Mouse (Mus musculus): ENCODE data around the gene Camk1. TPM values are rescaled to one million over a fixed set of nuclear protein-coding genes. Genes with fewer than 3 reads are reported as not detected.

Gene Camk1
- polyA plus RNA-seq, 1 experiment = 123 TPM

DNA sequence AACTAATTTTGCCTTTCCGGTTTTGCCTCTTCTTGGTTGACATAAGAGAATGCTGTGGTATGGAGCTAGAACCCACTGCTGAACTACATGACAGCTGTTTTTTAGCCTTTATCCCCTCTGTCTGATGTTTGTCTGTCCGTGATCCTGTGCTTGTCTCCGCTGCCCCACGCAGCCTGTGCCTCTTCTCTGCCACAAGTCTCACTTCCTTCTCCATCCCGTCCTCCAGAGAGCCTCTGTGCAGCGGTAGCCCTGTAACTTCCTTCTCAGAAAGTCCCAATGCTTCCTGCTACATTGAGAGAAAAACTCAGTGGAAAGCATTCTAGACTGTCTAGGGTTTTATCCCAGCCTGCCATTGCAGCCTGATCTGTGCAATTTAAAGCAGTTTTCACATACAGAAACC is 35.5 kb upstream of the Camk1 start:
- Histone ChIP-seq H3K4me1 (ENCODE audit: control insufficient read depth, insufficient read depth, low read length) (peaks cover 6% of the 10 kb centered on the region), H3K27ac (ENCODE audit: insufficient read depth, low read length) (no peak overlapping the region), H3K4me3 (ENCODE audit: insufficient read depth, low read length) (peak overlapping the region; percentile 84; the same call in 1 of the 2 replicates)
- TF ChIP-seq POLR2A (IDR thresholded peaks at IDR 0.05; ENCODE audit: extremely low read depth, insufficient read depth, low read length) = no peak
- no peak for TF ChIP-seq CTCF (IDR thresholded peaks at IDR 0.05; ENCODE audit: extremely low read depth, insufficient read depth, low read length)

DNA sequence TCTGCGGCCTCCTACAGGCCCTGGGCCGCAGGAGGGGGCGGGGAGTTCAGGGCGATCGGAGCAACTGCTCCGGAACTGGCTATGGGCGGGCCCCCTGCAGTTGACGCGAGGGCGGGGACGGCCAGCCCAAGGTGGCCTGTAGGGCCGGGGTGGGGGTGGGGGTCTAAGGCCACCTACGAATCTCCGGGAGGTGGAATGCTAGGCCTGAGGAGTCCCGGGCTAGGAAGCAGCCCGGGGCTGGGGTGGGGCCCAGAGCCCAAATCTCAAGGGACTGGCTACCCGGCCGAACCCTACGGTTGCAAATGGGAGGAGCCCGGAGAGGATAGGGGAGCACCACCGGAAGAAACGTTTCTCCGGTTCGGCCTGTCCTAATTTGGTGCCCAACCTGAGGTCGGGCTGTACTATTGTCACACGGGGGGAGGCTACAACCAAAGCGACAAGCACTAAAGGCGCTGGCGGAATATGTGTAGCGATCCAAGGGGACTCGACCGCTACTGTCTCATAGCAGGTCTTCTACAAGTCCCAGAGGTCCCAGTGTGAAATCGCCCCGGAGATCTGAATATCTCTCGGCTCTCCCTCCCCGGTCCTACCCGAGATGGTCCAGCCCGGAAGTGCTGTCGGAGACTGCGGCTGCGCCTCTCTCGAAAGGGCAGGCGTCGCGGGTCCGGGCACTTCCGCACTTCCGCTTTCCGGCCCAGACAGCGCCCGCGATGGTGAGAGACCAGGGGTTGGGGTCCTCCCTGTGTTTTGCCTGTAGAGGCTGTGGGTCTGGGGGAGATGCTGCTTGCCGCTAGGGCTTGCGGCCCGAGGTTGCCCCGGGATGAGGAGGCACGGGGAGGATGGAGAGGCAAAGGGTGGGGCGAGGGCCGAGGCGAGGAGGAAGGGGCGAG is 34.0 kb upstream of the Camk1 start, which contains the start of the genes Tada3 and Arpc4:
Tada3 (minus strand) TSS at position 388 of the 890 bp plus-strand sequence.
Arpc4 (plus strand) TSS at position 620 of the 890 bp plus-strand sequence.
- peak within 1 kb of the TSS; percentile 99 for H3K27ac ChIP-seq (ENCODE audit: insufficient read depth, low read length)
- peaks cover 6% of the 10 kb centered on the region for H3K4me1 ChIP-seq (ENCODE audit: control insufficient read depth, insufficient read depth, low read length)
- TF ChIP-seq POLR2A (IDR thresholded peaks at IDR 0.05; ENCODE audit: extremely low read depth, insufficient read depth, low read length) (peak; percentile 70), CTCF (IDR thresholded peaks at IDR 0.05; ENCODE audit: extremely low read depth, insufficient read depth, low read length) (no peak)
- H3K4me3 ChIP-seq (ENCODE audit: insufficient read depth, low read length) = peak within 1 kb of the TSS; percentile 84

DNA sequence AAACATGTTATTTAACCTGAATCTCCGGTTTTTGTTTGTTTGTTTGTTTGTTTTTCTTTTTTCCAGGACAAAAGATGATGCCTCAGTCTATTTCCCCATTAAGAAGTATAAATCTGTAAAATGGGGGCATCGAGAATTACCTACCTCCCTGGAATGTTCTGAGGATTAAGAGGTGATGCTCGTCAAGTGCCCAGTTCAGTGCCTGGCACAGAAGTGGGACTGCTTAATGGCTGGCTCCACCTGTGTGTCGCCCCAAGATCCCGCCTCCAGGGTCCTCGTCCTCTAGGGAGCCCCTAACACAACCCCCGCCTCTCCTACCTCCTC is 33.4 kb upstream of the Camk1 start:
- peak overlapping the region; percentile 84 for H3K4me3 ChIP-seq (ENCODE audit: insufficient read depth, low read length)
- peak overlapping the region; percentile 86 for H3K27ac ChIP-seq (ENCODE audit: insufficient read depth, low read length)
- TF ChIP-seq POLR2A (IDR thresholded peaks at IDR 0.05; ENCODE audit: extremely low read depth, insufficient read depth, low read length) (no peak), CTCF (IDR thresholded peaks at IDR 0.05; ENCODE audit: extremely low read depth, insufficient read depth, low read length) (no peak)
- peaks cover 6% of the 10 kb centered on the region for H3K4me1 ChIP-seq (ENCODE audit: control insufficient read depth, insufficient read depth, low read length)

DNA sequence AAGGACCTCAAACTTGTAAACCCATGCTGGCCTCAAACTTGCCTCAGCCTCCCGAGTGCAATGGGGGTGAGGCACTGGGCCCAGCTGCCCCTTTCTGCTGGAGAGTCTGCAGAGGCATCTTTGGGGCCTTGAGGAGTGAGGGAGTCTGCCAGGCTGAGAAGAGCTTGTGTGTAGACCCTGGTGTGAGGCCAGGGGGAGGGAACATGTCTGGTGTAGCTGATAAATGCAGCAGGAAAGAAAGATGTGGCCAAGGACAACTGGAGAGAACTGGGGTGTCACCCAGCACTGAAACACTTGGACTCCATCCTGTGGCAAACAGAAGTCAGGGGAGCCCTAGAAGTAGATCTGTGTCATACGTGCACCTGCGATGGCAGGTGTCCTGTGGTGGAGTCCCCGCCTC is 29.7 kb upstream of the Camk1 start:
- peaks cover 3% of the 10 kb centered on the region; the same call in 1 of the 2 replicates for H3K4me1 ChIP-seq (ENCODE audit: control insufficient read depth, insufficient read depth, low read length)
- TF ChIP-seq CTCF (IDR thresholded peaks at IDR 0.05; ENCODE audit: extremely low read depth, insufficient read depth, low read length) (no peak), POLR2A (IDR thresholded peaks at IDR 0.05; ENCODE audit: extremely low read depth, insufficient read depth, low read length) (no peak)
- H3K27ac ChIP-seq (ENCODE audit: insufficient read depth, low read length) = no peak overlapping the region
- no peak overlapping the region for H3K4me3 ChIP-seq (ENCODE audit: insufficient read depth, low read length)

DNA sequence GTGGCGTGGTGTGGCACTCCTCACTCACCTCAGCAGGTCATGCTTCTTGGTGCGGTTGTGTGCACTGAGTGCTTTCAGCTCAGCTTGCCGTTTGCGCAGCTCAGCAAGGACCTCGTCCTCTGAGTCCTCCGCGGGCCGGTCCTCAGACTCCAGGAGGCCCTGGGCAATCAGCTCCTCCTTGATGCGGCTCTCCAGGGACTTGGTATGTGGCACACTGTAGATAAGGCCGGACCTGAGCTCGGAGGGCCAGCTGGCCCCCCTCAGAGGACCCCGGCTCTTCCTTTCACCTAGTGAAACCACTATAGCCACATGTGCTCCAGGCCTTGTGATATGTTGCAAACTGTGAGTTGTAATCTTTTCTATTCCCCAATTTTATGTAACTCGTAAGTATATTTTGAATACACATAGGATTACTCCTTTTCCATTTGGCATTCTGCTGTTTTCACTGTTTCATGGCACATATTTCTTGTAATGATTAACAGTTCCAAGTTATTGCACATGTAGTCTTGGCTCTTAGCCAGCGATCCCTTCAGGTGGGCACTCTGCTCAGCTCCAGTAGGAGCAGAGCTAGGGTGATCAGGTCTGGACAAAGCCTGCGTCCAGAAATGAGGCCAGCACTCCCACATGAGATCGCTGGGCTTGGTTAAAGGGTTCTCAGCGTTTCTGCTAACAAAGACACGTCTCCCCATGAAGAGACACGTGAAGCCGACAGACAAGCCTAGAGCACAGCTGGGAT is 26.6 kb upstream of the Camk1 start:
- H3K4me3 ChIP-seq (ENCODE audit: insufficient read depth, low read length) = no peak overlapping the region
- TF ChIP-seq POLR2A (IDR thresholded peaks at IDR 0.05; ENCODE audit: extremely low read depth, insufficient read depth, low read length) (no peak), CTCF (IDR thresholded peaks at IDR 0.05; ENCODE audit: extremely low read depth, insufficient read depth, low read length) (no peak)
- no peaks in the 10 kb centered on the region for H3K4me1 ChIP-seq (ENCODE audit: control insufficient read depth, insufficient read depth, low read length)
- no peak overlapping the region for H3K27ac ChIP-seq (ENCODE audit: insufficient read depth, low read length)

DNA sequence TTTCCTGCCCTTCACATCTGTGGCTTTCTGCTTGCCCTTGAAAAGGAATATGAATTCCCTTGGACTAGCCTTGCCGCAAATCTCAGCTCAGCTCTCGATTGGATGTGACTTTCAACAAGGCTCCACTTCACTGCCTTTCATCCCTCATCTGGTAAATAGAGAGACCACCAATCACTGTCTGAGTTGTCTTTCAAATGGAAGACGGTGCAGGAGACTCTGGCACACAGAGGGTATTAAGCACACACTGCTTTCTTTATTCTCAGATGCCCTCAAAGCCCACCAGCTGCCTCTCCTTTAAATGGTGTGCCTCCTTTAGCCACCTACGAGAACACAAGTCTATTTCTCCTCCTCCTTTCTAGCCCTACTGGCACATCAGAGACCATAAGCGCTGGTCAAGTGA is 24.8 kb upstream of the Camk1 start:
- H3K4me1 ChIP-seq (ENCODE audit: control insufficient read depth, insufficient read depth, low read length) = no peaks in the 10 kb centered on the region
- TF ChIP-seq POLR2A (IDR thresholded peaks at IDR 0.05; ENCODE audit: extremely low read depth, insufficient read depth, low read length) (no peak), CTCF (IDR thresholded peaks at IDR 0.05; ENCODE audit: extremely low read depth, insufficient read depth, low read length) (no peak)
- H3K27ac ChIP-seq (ENCODE audit: insufficient read depth, low read length) = no peak overlapping the region
- no peak overlapping the region for H3K4me3 ChIP-seq (ENCODE audit: insufficient read depth, low read length)

DNA sequence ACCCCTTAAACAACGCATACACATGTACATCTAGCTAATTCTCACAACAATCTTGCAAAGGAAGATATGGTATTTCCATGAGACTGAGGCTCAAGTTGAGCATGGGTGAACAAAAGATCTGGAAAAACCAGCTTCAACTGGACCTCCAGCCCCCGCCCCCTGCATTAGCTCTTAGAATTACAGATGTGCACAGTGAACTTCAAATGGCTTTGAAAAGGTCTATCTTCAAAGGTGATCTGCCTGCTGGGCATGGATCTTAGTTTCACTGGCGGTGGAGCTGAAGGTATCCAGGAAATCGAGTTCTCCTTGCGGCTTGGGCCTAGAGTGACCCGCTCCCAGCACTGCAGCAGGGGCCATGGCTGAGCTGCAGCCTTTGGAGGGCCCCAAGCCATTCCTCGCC is 24.3 kb upstream of the Camk1 start:
- TF ChIP-seq CTCF (IDR thresholded peaks at IDR 0.05; ENCODE audit: extremely low read depth, insufficient read depth, low read length) = no peak
- no peak for TF ChIP-seq POLR2A (IDR thresholded peaks at IDR 0.05; ENCODE audit: extremely low read depth, insufficient read depth, low read length)
- Histone ChIP-seq H3K27ac (ENCODE audit: insufficient read depth, low read length) (no peak overlapping the region), H3K4me1 (ENCODE audit: control insufficient read depth, insufficient read depth, low read length) (no peaks in the 10 kb centered on the region), H3K4me3 (ENCODE audit: insufficient read depth, low read length) (no peak overlapping the region)

DNA sequence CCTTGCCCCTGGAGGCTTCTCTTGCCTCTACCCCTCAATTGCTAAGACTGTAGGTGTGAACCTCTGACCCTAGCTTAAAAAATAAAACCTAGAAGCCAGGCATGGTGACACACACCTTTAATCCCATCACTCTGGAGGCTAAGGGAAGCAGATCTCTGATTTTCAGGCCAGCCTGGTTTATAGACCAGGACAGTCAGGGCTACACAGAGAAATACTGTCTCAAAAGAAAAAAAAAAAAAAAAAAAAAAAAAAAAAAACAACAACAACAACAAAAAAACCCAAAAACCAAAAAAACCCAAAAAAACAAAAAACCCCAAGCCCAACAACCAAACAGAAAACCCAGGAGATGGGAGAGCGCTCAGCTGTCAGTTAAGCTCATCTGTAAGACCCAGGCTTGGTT is 23.8 kb upstream of the Camk1 start:
- TF ChIP-seq POLR2A (IDR thresholded peaks at IDR 0.05; ENCODE audit: extremely low read depth, insufficient read depth, low read length) (no peak), CTCF (IDR thresholded peaks at IDR 0.05; ENCODE audit: extremely low read depth, insufficient read depth, low read length) (no peak)
- H3K4me1 ChIP-seq (ENCODE audit: control insufficient read depth, insufficient read depth, low read length) = no peaks in the 10 kb centered on the region
- H3K4me3 ChIP-seq (ENCODE audit: insufficient read depth, low read length) = no peak overlapping the region
- H3K27ac ChIP-seq (ENCODE audit: insufficient read depth, low read length) = no peak overlapping the region

DNA sequence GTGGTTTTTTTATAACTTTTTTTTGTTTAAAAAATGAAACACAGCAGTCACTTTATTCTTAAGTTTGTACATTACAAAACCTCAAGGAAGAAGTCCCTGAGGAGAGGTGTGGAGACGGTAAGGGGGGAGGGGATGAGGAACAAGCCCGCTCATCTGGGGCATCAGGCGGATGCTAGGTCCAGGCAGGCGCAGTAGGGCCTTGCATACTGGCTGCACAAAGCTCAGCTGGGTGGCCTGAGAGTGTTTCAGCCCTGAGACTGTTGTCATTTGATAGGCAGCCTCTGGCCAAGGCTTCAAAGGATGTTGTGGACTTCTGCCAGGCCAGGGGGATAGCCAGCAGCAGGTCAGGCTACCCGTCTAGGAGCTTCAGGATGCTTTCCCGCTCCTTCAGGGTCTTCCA is 22.9 kb upstream of the Camk1 start:
- no peak overlapping the region for H3K4me3 ChIP-seq (ENCODE audit: insufficient read depth, low read length)
- TF ChIP-seq CTCF (IDR thresholded peaks at IDR 0.05; ENCODE audit: extremely low read depth, insufficient read depth, low read length) (no peak), POLR2A (IDR thresholded peaks at IDR 0.05; ENCODE audit: extremely low read depth, insufficient read depth, low read length) (no peak)
- no peaks in the 10 kb centered on the region for H3K4me1 ChIP-seq (ENCODE audit: control insufficient read depth, insufficient read depth, low read length)
- no peak overlapping the region for H3K27ac ChIP-seq (ENCODE audit: insufficient read depth, low read length)

All from cortical plate, adult 2 months (tissue).